Mouse (Mus musculus): ENCODE data around the gene Hist1h2bq.
A peak's percentile ranks its signal among the peaks of the same experiment; 100 is the strongest.
"Not testable (repeated sequence)": the region's sequence is repeated elsewhere in the genome, so short reads cannot be mapped to it uniquely, and the experiment has no call there.

Gene Hist1h2bq

DNA sequence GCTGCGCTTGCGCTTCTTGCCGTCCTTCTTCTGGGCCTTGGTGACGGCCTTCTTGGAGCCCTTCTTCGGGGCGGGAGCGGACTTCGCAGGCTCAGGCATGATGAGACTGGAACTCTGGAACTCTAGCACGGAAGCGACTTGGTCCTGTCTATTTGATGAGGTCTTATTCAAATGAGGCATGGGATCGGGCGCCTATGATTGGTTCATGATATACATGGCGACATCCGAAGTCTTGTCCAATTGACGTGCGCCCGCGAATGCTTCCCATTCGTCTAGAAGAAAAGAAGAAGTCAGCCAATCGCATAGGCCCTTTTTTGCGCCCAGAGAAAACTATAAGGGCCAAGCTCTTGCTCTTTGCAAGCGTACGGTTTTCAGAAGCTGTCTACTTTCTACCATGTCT lies at the start of gene Hist1h2bq, which contains the start of gene Hist1h2ao:
TSS of gene Hist1h2bq (minus strand) at position 125 of the 400 bp plus-strand sequence.
TSS of gene Hist1h2ao (plus strand) at position 393 of the 400 bp plus-strand sequence.
- not testable (repeated sequence) for DNase-seq (ENCODE audit: low spot score)

- peak; percentile 22 for DNase-seq (ENCODE audit: low spot score)
These were observed 45.7 kb upstream of the Hist1h2bq start for GRCm38 (mm10) chr13:21855698-21856162.

- DNase-seq (ENCODE audit: low spot score): peak; percentile 58
These were observed 45.1 kb upstream of the Hist1h2bq start for GRCm38 (mm10) chr13:21855146-21855545.

GRCm38 (mm10) chr13:21852215-21852945 lies 42.4 kb upstream of the Hist1h2bq start:
- no peak for DNase-seq (ENCODE audit: low spot score)

DNA sequence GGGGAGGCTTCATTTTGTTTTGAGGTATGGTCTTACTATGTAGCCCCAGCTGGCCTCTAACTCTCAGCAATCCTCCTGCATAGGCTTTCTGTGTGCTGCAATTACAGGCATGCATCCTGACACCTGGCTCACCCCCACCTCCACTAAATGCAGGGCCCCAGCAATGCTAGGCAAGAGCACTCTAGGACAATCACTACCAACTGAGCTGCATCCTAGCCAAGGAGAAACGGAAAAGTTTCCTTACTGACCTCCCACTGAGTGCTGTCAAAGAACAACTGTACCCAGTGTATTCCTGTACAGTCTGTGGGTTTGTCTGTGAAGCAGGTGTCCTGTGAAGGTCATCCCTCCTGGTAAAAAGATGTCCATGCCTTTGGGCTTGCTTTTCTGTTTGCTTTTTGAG lies 40.7 kb upstream of the Hist1h2bq start:
- not testable (repeated sequence) for DNase-seq (ENCODE audit: low spot score)

GRCm38 (mm10) chr13:21847883-21848282 lies 37.9 kb upstream of the Hist1h2bq start:
- DNase-seq (ENCODE audit: low spot score): no peak

- not testable (repeated sequence) for DNase-seq (ENCODE audit: low spot score)
These were observed 36.4 kb upstream of the Hist1h2bq start for GRCm38 (mm10) chr13:21846356-21846755.

DNA sequence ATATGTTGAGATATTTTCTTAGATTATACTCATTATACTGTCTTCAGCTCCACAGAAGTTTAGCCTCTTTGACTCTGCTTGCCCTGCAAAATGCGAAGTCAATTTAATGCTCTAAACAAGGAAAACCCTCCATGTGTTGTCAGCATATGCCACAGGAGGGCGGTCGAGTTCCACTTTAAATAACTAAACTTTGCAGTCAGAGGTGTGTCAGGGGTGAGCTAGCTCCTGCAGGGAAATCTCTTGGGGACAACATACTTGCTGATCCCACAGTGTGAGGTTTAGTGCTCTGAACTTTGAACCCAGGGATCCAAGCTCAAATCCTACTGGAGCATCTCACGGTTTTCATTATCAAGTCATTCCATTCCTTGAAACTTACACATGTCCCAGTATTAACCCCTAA lies 30.5 kb upstream of the Hist1h2bq start:
- DNase-seq (ENCODE audit: low spot score): not testable (repeated sequence)

- DNase-seq (ENCODE audit: low spot score): not testable (repeated sequence)
These were observed 23.5 kb upstream of the Hist1h2bq start, which contains the start of the genes Hist1h2ap and Hist1h2br for GRCm38 (mm10) chr13:21833461-21833860. Gene Hist1h2ap, minus strand, starts transcription at chr13:21833507. Gene Hist1h2br, plus strand, starts transcription at chr13:21833743.

DNA sequence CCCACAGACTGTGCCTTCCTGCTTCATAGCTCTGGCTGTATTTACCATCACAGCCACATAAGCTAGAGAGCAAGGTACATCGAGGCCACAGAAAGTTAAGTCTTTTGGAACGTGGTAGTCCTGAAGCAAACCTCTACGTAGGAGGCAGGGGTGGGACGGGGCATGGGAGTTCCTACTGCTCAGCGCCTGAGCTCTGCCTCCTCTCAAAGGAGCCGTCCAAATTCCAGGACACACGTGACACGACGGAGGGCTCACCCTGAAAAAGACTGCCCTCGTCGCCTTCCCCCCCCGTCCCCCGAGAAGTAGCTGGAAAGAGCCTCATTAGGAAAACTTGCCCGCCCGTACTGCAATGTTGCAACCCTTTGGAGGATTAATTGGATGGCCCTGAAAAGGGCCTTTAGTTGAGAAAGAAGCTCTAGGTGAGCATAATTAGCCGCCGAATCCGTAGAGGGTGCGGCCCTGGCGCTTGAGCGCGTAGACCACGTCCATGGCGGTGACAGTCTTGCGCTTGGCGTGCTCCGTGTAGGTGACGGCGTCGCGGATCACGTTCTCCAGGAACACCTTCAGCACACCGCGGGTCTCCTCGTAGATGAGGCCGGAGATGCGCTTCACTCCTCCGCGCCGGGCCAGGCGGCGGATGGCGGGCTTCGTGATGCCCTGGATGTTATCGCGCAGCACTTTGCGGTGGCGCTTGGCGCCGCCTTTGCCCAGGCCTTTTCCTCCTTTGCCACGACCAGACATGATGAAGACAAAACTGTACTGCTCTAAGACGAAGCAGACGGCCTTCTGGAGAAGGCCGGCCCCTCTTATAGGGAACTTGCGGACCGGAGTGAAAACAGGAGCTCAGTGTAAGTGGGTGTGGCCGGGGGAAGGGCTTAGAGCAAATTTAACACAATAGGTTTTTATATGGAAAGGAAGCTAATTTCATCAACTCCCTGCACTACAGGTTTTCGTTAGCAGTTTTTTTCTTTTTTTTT lies 21.7 kb upstream of the Hist1h2bq start, which contains the start of gene Hist1h4n:
TSS of gene Hist1h4n (minus strand) at position 779 of the 977 bp plus-strand sequence.
- peak; percentile 85 for DNase-seq (ENCODE audit: low spot score)

GRCm38 (mm10) chr13:21830344-21830743 lies 20.3 kb upstream of the Hist1h2bq start:
- no peak for DNase-seq (ENCODE audit: low spot score)

DNA sequence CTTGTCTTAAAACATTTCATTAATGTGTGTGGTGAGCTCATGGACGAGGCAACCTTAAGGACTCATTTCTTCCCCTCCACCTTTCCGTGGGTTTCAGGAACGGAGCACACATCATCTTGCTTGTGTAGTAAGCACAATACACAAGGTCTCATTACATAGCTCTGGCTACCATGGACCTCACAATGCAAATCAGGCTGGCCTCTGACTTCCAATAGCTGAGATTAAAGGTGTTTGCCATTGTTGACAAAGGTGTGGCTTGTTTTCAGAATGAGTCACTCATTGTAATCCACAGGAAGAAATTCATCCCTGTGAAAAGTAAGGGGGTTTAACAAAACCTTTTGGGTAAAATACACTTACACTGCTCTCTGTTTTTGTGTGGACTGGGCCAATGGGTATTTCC lies 18.5 kb upstream of the Hist1h2bq start:
- DNase-seq (ENCODE audit: low spot score): no peak

- DNase-seq (ENCODE audit: low spot score): not testable (repeated sequence)
These were observed 10.3 kb upstream of the Hist1h2bq start for GRCm38 (mm10) chr13:21820082-21820890.

GRCm38 (mm10) chr13:21812092-21812491 lies 2.1 kb upstream of the Hist1h2bq start:
- DNase-seq (ENCODE audit: low spot score): not testable (repeated sequence)

DNA sequence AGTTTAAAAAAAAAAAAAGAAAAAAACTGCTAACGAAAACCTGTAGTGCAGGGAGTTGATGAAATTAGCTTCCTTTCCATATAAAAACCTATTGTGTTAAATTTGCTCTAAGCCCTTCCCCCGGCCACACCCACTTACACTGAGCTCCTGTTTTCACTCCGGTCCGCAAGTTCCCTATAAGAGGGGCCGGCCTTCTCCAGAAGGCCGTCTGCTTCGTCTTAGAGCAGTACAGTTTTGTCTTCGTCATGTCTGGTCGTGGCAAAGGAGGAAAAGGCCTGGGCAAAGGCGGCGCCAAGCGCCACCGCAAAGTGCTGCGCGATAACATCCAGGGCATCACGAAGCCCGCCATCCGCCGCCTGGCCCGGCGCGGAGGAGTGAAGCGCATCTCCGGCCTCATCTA lies 1.5 kb upstream of the Hist1h2bq start, which contains the start of gene Hist1h4m:
TSS of gene Hist1h4m (plus strand) at position 208 of the 400 bp plus-strand sequence.
- DNase-seq (ENCODE audit: low spot score): not testable (repeated sequence)

DNA sequence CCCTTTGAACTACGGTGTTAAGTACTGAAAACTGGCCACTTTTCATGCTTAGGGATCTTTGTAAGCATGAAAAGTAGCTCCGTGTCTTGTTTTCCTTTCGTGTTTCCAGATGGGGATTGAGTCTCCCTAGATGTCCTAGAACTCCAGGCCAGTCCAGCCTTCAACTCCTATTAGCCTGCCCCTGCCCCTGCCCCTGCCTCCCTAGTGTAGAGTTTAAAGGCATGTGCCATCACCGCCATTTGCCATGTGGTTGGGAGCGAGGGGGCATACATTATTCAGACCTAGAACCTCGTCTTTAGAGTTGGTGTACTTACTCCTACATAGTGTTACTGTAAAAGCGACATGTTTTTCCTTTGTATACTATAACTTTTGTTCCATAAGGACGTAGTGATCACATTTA lies 1.1 kb upstream of the Hist1h2bq start:
- DNase-seq (ENCODE audit: low spot score): not testable (repeated sequence)

- DNase-seq (ENCODE audit: low spot score): not testable (repeated sequence)
These were observed 6.9 kb downstream of the Hist1h2bq start for GRCm38 (mm10) chr13:21803058-21803457.

DNA sequence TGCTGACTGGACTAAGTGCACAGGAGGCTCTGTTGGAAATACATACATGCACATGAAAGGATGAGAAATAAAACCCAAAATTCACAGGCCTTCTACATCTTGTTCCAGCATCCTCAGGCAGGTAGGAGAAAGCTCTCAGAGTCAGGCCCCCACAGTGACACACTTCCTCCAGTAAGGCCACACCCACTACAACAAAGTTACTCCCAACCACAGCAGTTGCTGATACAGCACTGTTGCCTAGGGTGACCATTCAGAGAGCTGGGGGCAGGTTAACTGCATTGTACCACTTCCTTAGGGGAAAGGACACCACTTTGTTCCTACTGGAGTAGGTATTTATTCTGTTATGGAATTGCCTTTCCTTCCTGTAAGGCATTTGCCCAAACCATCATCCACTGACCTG lies 12.8 kb downstream of the Hist1h2bq start:
- DNase-seq (ENCODE audit: low spot score): not testable (repeated sequence)

DNA sequence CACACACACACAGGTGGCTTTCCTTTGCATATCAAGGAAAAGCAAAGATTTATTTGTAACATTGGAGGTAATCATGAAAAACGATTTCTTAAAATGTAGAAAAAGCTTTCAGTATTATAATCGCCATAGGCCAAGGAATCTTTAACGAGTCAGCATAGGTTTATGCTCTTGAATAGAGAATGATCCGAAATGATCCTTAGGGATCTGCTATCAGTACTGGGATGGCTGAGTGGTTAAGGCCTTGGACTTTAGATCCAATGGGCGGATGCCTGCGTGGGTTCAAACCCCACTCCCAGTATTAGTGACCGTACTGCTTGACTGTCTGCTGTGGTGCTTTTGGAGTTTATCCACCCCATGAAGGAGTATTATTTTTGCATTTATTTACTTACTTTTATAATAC lies 14.4 kb downstream of the Hist1h2bq start:
- DNase-seq (ENCODE audit: low spot score): no peak

GRCm38 (mm10) chr13:21790601-21791283 lies 19.3 kb downstream of the Hist1h2bq start:
- no peak for DNase-seq (ENCODE audit: low spot score)

- DNase-seq (ENCODE audit: low spot score): no peak
These were observed 20.1 kb downstream of the Hist1h2bq start for GRCm38 (mm10) chr13:21789925-21790324.

All from spleen, adult 12 weeks (tissue).